Mouse (Mus musculus) lung, embryonic 14.5 days (tissue): Measurements from ENCODE around the gene P4htm. TPM values are rescaled to one million over a fixed set of nuclear protein-coding genes. Genes with fewer than 3 reads are reported as not detected.

Experiments
- ATAC-seq: fragments of 200-750 bp; cut with Nextera tagmentation; 2 replicates; pipeline ENCODE4 v1.8.0; 2017; ENCODE audit warnings: mild to moderate bottlenecking, moderate TSS enrichment, moderate library complexity; ENCODE audit not compliant: insufficient read depth
- DNase-seq: peaks from one replicate; pipeline ENCODE4 v3.0.0-alpha.2; 2015
- H3K27ac ChIP-seq: fragments of 300-500 bp; sonication (generic); 2 replicates; pipeline ENCODE4 v1.5.1; 2014; ENCODE audit warnings: low read depth, mild to moderate bottlenecking, moderate library complexity
- H3K27me3 ChIP-seq: fragments of 300-500 bp; sonication (generic); 2 replicates; pipeline ENCODE4 v1.6.1; 2014; ENCODE audit warnings: low read length, control low read depth; ENCODE audit not compliant: insufficient read depth
- H3K36me3 ChIP-seq: fragments of 300-500 bp; sonication (generic); 2 replicates; pipeline ENCODE4 v1.6.1; 2014; ENCODE audit warnings: control low read depth; ENCODE audit not compliant: insufficient read depth
- H3K4me1 ChIP-seq: fragments of 300-500 bp; sonication (generic); 2 replicates; pipeline ENCODE4 v1.6.1; 2014; ENCODE audit warnings: antibody characterized with exemption, control low read depth; ENCODE audit not compliant: insufficient read depth
- H3K4me2 ChIP-seq: fragments of 300-500 bp; sonication (generic); 2 replicates; pipeline ENCODE4 v1.6.1; 2014; ENCODE audit warnings: mild to moderate bottlenecking
- H3K4me3 ChIP-seq: fragments of 300-500 bp; sonication (generic); 2 replicates; pipeline ENCODE4 v1.5.1; 2014; ENCODE audit warnings: low read depth, low read length
- H3K9ac ChIP-seq: fragments of 300-500 bp; sonication (generic); 2 replicates; pipeline ENCODE4 v1.6.1; 2014
- H3K9me3 ChIP-seq: fragments of 300-500 bp; sonication (generic); 2 replicates; pipeline ENCODE4 v1.6.1; 2016; ENCODE audit warnings: low read depth, low read length, control low read depth
- CTCF ChIP-seq: IDR thresholded peaks from 2 replicates; pipeline ENCODE4 v1.5.1; 2016; ENCODE audit warnings: antibody characterized with exemption, low read depth
- WGBS: fragments of 180-500 bp; shearing (Covaris S2); extraction: QIAGEN DNeasy Blood & Tissue Kit; methylation state at CpG from one replicate; pipeline ENCODE4 v1.1.7; 2014; 5-methylcytosine and 5-hydroxymethylcytosine counted together
- polyA plus RNA-seq: library from polyadenylated mRNA; unstranded; fragments of >200 nt; fragmentation: Nextera tagmentation; extraction: Ambion mirVana; gene quantifications from 2 replicates; pipeline ENCODE4 v1.2.1, GENCODE M21; 2014

Gene P4htm
- 5.7 and 6.1 TPM in 2 replicates for polyA plus RNA-seq

- WGBS = under 1% methylated on average over 68 of the region's 69 CpGs
- 0 out of 2 replicates have a peak, but pooled peaks have one; percentile 9 for TF ChIP-seq CTCF
- H3K4me2 ChIP-seq = peak within 1 kb of the TSS; percentile 96
- H3K9me3 ChIP-seq = no peaks in the 10 kb centered on the region
- no peaks in the 10 kb centered on the region for H3K27me3 ChIP-seq
- DNase-seq = peak; percentile 80
- no peaks in the 10 kb centered on the region for H3K36me3 ChIP-seq
- peak; percentile 81 for ATAC-seq
- no peaks in the 10 kb centered on the region for H3K4me1 ChIP-seq
- peak within 1 kb of the TSS; percentile 64 for H3K9ac ChIP-seq
- H3K27ac ChIP-seq = no peak within 1 kb of the TSS; the same call in 1 of the 2 replicates
- peak within 1 kb of the TSS; percentile 69 for H3K4me3 ChIP-seq
Measured at GRCm38 (mm10) chr9:108596998-108597764, at the start of gene P4htm. Gene P4htm, minus strand, starts transcription at chr9:108597667.

DNA sequence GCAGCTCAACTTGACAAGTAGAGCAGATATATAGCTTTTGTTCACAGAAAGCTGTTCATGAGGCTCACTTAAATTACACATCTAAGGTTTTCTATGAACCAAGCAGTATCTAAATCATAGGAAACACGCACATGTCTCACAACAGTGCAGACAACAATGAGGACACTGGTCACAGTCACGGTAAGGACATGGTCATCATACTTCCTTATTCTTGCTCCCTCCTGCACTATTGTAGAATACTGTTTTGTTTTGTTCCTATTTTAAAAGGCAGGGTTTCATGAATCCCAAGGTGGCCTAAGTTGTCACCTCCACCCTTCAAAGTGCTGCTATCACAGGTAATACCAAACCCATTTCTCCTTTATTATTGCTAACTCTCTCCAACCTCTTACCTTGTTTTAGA is 42.4 kb upstream of the P4htm start:
- no peak overlapping the region for H3K27ac ChIP-seq
- H3K9ac ChIP-seq = no peak overlapping the region
- 92% methylated on average over 2 of the region's 2 CpGs for WGBS
- H3K9me3 ChIP-seq = no peaks in the 10 kb centered on the region
- no peak overlapping the region for H3K4me2 ChIP-seq
- no peaks in the 10 kb centered on the region for H3K27me3 ChIP-seq
- H3K4me1 ChIP-seq = no peaks in the 10 kb centered on the region
- ATAC-seq = no peak
- peaks cover 34% of the 10 kb centered on the region for H3K36me3 ChIP-seq
- no peak for TF ChIP-seq CTCF
- no peak for DNase-seq
- no peak overlapping the region for H3K4me3 ChIP-seq

GRCm38 (mm10) chr9:108635415-108635814 is 37.9 kb upstream of the P4htm start:
- DNase-seq (no peak), ATAC-seq (no peak)
- no peaks in the 10 kb centered on the region for H3K4me1 ChIP-seq
- peaks cover 24% of the 10 kb centered on the region for H3K36me3 ChIP-seq
- H3K27ac ChIP-seq = no peak overlapping the region
- 71% methylated on average over 2 of the region's 2 CpGs for WGBS
- H3K9ac ChIP-seq = no peak overlapping the region
- no peaks in the 10 kb centered on the region for H3K9me3 ChIP-seq
- no peak overlapping the region for H3K4me3 ChIP-seq
- no peaks in the 10 kb centered on the region for H3K27me3 ChIP-seq
- TF ChIP-seq CTCF = no peak
- no peak overlapping the region for H3K4me2 ChIP-seq

- WGBS = 74% methylated on average over 2 of the region's 2 CpGs
- no peak for ATAC-seq
- no peak for TF ChIP-seq CTCF
- peaks cover 20% of the 10 kb centered on the region for H3K36me3 ChIP-seq
- no peak overlapping the region for H3K4me2 ChIP-seq
- no peak overlapping the region for H3K9ac ChIP-seq
- H3K27ac ChIP-seq = no peak overlapping the region
- H3K9me3 ChIP-seq = no peaks in the 10 kb centered on the region
- no peak overlapping the region for H3K4me3 ChIP-seq
- no peak for DNase-seq
- H3K4me1 ChIP-seq = no peaks in the 10 kb centered on the region
- no peaks in the 10 kb centered on the region for H3K27me3 ChIP-seq
Measured at GRCm38 (mm10) chr9:108633846-108634245, 36.4 kb upstream of the P4htm start.

GRCm38 (mm10) chr9:108632375-108632774 is 34.9 kb upstream of the P4htm start:
- H3K27me3 ChIP-seq = no peaks in the 10 kb centered on the region
- H3K9ac ChIP-seq = no peak overlapping the region
- H3K4me1 ChIP-seq = no peaks in the 10 kb centered on the region
- DNase-seq = no peak
- no peak overlapping the region for H3K4me2 ChIP-seq
- H3K9me3 ChIP-seq = no peaks in the 10 kb centered on the region
- no peak overlapping the region for H3K4me3 ChIP-seq
- ATAC-seq = no peak
- TF ChIP-seq CTCF = no peak
- 75% methylated on average over 5 of the region's 5 CpGs for WGBS
- no peak overlapping the region for H3K27ac ChIP-seq
- H3K36me3 ChIP-seq = peaks cover 20% of the 10 kb centered on the region

- Histone ChIP-seq H3K9me3 (no peaks in the 10 kb centered on the region), H3K36me3 (peaks cover 20% of the 10 kb centered on the region)
Measured at GRCm38 (mm10) chr9:108631631-108632256, 34.3 kb upstream of the P4htm start.

DNA sequence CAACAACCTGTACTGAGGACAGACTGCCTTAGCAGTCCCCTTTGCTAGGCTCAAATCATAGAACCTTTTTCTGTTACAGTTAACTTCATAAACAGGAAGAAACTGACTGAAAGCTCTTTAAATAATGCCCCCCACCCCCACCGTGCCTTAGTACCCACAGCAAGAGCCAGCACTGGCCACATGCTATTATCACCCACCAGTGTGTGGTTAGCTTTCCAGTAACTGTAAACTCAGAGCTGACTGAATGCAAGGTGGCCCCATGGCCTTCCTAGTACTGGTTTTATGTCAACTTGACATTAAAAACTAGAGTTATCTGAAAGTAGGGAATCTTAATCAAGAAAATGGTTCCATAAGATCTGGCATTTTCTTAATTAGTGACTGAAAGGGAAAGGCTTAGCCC is 33.2 kb upstream of the P4htm start:
- DNase-seq (no peak), ATAC-seq (no peak)
- Histone ChIP-seq H3K27me3 (no peaks in the 10 kb centered on the region), H3K9me3 (no peaks in the 10 kb centered on the region), H3K27ac (no peak overlapping the region), H3K4me1 (no peaks in the 10 kb centered on the region), H3K4me2 (no peak overlapping the region), H3K9ac (no peak overlapping the region), H3K36me3 (peaks cover 16% of the 10 kb centered on the region), H3K4me3 (no peak overlapping the region)
- WGBS = 73% methylated on average over 1 of the region's 1 CpGs
- TF ChIP-seq CTCF = no peak

More at GRCm38 (mm10) chr9:108631631-108632256, 34.3 kb upstream of the P4htm start:
- no peak overlapping the region for H3K4me2 ChIP-seq
- TF ChIP-seq CTCF = no peak
- no peak overlapping the region for H3K4me3 ChIP-seq
- no peaks in the 10 kb centered on the region for H3K4me1 ChIP-seq
- H3K9ac ChIP-seq = no peak overlapping the region
- WGBS = 70% methylated on average over 5 of the region's 5 CpGs
- H3K27me3 ChIP-seq = no peaks in the 10 kb centered on the region
- H3K27ac ChIP-seq = no peak overlapping the region
- DNase-seq = no peak
- ATAC-seq = no peak
